Mouse (Mus musculus) frontal cortex, postnatal 36 days (tissue): ENCODE measurements around the gene Bglap3.
"Not testable (repeated sequence)": the region's sequence is repeated elsewhere in the genome, so short reads cannot be mapped to it uniquely, and the experiment has no call there.

Experiments
- DNase-seq, 2 experiments: peaks; one replicate each; pipeline ENCODE4 v3.0.0; 2022; ENCODE audit warnings: low spot score in 2 of 2

Bglap3 gene

DNA sequence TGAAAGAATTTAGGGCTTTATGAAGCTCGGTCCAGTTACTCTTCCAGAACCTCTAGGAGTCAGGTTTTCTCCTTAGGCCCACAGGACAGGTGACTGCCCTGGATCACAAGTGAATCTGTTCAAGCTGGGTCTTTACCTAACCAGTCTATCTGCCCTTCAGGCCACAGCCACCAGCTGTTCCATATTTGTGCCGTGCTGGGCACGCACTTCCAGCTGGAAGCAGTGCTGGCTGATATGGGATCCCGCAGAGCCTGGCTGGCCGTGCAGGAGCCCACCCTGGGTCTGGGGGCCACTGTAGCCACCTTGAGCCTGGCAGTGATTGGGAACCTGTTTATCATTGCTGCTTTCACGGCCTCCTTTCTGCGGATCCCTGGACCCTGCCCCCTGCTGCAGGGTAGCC lies 4.1 kb upstream of the Bglap3 start:
- DNase-seq = not testable (repeated sequence)

DNA sequence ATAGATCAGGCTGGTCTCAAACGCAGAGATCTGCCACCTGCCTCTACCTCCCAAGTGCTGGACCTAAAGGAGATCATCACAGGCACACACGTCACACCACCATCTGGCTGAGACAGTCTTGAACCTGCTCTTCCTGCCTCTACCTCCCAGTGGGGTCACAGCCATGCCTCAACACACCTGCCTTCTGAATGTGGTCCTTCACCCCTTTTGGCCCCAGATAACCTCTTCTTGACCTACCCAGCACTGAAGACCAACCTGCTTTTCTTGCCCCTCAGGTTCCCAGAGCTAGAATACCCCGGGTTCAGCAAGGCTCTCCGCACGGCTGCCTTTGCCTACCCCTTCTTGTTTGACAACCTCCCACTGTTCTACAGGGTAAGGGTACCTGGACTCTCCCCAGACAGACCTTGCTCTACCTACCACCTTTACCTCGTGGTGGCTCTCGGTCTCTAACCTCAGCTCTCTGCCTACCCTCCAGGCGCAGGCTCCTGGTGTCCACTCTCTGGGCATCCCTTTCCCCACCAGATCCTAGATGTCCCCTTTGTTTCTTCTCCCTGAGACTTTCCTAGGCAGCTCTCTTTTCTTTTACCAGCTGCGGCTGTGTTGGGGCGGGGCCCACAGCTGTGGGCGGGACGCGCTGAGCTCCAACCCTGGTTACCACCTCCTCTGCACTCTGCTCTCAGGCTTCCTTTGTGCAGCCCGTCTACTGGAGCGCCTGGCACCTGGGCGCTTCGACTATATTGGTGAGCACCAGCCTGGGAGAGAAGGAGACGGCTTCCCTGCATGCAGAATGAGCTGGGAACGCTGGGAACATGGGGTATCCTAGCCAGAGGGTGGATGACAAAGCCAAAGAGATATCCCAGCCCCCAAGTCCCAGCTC lies 3.4 kb upstream of the Bglap3 start:
- DNase-seq = not testable (repeated sequence)

DNA sequence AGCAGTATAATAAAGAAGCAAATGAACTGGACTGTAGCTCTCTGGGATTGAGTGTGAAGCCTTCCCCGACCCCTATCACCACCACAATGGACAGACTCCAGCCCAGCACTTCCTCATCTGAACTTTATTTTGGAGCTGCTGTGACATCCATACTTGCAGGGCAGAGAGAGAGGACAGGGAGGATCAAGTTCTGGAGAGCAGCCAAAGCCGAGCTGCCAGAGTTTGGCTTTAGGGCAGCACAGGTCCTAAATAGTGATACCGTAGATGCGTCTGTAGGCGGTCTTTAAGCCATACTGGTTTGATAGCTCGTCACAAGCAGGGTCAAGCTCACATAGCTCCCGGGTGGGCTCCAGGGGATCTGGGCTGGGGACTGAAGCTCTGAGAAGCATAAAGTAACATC lies 4.0 kb downstream of the Bglap3 start:
- not testable (repeated sequence) for DNase-seq

DNA sequence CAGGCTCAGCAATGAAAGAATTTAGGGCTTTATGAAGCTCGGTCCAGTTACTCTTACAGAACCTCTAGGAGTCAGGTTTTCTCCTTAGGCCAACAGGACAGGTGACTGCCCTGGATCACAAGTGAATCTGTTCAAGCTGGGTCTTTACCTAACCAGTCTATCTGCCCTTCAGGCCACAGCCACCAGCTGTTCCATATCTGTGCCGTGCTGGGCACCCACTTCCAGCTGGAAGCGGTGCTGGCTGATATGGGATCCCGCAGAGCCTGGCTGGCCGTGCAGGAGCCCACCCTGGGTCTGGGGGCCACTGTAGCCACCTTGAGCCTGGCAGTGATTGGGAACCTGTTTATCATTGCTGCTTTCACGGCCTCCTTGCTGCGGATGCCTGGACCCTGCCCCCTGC lies 5.0 kb downstream of the Bglap3 start:
- not testable (repeated sequence) for DNase-seq

DNA sequence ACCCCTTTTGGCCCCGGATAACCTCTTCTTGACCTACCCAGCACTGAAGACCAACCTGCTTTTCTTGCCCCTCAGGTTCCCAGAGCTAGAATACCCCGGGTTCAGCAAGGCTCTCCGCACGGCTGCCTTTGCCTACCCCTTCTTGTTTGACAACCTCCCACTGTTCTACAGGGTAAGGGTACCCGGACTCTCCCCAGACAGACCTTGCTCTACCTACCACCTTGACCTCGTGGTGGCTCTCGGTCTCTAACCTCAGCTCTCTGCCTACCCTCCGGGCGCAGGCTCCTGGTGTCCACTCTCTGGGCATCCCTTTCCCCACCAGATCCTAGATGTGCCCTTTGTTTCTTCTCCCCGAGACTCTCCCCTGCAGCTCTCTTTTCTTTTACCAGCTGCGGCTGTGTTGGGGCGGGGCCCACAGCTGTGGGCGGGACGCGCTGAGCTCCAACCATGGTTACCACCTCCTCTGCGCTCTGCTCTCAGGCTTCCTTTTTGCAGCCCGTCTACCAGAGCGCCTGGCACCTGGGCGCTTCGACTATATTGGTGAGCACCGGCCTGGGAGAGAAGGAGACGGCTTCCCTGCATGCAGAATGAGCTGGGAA lies 5.6 kb downstream of the Bglap3 start:
- peak; percentile 65 to 74 for DNase-seq

DNA sequence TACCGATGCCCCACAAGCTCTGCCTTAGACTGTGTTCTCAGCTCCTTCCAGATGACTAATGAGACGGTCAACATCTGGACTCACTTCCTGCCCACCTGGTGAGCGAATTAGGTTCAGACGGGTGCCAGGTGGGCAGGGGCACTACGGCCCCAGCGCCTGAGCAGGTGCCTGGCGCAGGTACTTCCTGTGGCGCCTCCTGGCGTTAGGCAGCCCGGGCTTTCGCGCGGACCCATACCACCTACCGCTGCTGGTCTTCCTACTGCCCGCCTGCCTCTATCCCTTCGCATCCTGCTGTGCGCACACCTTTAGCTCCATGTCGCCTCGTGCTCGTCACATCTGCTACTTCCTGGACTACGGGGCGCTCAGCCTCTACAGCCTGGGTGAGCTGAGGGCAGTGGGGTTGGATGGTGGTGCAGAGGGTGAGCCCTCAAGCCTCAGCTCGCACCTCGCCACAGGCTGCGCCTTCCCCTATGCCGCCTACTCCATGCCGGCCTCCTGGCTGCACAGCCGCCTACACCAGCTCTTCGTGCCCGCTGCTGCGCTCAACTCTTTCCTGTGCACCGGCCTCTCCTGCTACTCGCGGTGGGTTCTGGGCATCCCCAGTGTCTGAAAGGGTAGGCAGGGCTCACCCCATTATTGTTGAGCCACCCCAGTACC lies 6.7 kb downstream of the Bglap3 start:
- DNase-seq = peak in 1 of 2 experiments; percentile 45

DNA sequence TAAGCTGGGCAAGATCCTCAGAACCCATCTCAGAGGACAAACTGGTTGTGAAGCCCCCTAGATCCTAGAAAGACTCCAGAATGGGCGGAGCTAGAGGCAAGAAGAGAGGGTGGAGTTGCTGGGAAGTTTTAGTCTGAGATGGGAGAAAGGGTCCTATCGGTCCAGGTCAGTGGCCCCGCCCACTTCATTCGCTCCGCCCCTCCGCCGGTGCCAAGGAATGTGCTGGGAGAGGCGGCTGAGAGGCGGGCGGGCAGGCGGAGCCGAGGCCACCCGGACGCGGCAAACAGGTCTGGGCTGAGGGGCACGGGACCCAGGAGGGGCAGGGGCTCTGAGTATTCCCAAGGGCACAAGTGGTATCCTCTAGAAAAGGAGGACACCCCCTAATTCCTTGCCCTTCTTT lies 8.2 kb downstream of the Bglap3 start, which contains the start of gene Paqr6:
Gene Paqr6 (plus strand): TSS at position 248 of the 400 bp plus-strand sequence.
- DNase-seq = no peak

DNA sequence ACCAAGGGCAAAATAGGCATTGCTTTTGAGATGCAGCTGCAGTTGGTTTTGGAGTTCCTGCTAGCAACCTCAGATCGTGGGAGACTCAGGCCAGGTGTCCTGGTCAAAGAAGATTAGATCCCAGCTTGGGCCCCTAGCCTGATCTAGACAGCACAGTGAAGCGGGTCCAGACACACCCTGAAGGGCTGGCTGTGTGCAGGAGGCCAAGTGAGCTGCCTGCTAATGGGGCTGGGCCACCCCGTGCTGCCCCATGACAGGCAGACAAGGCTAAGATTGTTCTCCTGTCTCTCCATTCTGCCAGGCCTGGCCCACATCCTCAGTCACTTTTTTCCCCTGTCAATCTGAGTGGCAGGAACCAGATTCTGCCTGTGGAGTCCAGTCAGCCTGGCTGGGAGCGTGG lies 8.8 kb downstream of the Bglap3 start:
- peak in 1 of 2 experiments; percentile 47 for DNase-seq

DNA sequence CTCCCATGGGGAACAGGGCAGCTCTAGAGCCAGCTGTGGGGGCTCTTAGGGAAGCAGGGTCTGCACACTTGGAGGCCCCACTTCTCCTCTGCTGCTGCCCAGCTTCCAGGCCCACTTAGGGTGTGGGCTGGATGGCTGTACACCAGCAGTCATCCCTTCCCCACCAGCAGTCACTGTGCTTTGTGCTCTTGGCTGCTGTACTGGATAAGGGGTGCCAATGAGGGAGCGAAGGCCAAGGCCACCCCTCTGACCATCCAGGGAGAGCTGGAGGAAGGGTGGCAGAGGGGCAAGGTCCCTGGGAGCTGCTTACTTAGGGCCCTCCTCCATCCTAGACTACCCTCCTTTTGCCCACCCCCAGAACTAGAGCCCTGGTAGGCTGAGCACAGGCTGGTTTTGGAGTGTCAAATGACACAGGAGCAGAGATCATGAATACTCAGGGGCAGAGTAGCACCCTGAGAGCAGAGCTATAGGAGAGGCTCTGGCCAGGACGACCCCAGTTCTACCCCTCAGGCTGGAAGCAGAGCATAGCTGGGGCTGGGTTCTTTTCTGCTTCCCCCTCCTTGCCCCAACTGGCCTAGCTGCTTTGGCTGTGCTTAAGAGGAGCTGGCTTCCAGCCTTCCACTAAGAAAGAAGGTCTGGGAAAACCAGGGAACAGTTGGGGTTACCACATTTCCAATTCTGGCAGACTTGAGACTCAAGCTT lies 10.8 kb downstream of the Bglap3 start:
- no peak for DNase-seq

DNA sequence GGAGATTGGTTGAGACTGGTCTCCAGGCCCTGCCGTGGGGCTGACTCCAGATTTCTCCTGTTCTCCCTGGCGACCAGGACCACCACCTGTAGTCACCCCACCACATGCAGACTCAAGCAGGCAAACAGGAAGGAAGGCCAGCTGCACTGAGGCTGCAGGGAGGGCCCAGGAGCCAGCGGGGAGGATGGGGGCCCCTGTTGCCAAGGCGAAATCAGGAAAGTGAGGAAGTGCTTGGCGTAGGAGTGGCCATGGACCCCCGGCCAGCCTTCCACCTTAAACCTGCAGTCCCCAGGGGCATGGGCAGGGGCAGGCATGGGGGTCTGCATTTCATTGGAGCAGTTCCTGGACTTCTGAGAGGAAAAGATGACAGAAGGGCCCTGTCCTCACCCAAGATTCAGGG lies 11.4 kb downstream of the Bglap3 start:
- DNase-seq = no peak

DNA sequence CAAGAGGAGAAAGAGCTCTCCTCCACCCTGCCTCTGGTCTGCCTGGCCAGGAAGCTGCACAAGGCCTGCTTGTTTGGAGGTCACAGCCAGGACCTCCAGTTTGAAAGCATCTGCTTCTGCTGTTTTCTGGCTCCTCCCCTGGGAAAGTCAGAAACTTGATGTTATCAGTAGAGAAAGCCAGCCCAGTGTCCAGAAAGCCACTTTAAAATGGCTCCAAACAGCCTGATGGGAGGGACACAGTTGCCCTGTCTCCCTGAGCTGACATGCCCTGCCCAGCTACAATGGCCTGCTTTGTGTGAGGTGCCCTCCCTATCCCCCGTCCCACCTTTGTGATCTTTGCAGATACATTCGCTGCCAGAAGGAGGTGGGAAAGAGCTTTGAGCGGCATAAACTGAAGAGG lies 12.6 kb downstream of the Bglap3 start:
- no peak for DNase-seq

DNA sequence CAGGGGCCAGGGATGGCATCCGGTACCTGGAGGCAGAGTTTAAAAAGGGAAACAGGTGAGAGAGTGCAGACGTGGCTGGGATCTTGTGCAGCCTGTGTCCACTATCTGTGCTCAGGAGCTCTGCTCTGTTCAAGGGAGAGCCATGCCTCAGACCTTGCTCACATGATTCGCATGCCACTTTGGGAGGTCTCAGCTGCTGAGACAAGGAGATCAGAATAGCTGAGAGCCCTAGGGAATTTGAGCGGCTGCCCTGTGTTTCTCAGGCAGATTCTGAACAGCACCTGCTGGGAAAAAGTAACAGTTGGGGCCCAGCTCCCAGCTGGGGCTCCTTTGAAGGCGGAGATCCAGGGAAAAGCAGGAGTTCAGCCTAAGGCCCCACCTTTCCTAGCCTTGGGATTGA lies 13.0 kb downstream of the Bglap3 start:
- DNase-seq = no peak

DNA sequence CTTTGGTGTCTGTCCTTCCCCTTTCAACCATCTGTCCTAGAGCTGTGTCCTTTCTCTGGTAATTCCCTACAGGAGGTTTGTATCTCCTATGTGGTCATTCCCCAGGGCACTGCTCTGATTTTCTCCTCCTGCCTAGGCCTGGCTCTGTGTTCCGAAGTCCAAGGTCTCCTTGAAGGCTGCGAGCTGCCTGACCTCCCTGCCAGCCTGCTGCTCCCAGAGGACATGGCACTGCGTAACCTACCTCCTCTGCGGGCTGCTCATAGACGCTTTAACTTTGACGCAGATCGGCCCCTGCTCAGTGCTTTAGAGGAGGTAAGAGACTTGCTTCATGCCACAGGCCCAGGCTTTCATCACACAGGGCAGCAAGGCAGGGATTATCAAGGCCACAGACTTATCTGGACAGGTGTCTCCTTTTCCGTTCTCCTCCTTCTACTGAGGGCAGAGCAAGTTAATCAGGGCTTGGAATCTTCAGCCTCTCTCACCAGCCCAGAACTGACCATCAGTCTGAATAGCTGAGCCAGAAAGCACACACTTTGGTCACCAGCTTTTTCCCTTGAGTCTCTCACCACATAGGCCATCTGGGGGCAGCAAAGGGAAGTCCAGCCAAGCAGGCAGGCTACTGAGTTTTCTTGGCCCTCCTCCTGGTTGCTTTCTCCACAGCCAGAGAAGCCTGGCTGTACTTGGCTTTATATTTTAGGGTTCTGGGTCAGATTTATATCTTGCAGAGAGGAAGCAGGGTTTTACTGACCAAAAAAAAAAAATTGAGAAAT lies 18.0 kb downstream of the Bglap3 start:
- DNase-seq = no peak

DNA sequence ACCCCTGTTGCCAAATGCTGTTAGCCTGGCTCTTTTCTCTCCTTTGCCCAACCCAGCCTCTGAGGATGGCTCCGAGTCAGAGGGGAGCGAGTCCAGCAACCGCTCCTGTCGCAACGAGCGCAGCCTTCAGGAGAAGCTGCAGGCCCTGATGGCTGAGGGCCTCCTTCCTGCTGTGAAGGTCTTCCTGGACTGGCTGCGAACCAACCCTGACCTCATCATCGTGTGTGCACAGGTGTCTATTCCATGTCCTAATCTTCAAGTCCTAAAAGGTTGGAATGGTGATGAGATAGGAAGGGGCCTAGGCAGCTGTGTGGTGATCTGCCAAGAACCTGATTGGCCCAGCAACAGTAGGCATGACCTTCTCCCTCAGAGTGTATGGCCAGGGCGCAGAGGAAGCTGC lies 19.6 kb downstream of the Bglap3 start:
- DNase-seq = no peak

DNA sequence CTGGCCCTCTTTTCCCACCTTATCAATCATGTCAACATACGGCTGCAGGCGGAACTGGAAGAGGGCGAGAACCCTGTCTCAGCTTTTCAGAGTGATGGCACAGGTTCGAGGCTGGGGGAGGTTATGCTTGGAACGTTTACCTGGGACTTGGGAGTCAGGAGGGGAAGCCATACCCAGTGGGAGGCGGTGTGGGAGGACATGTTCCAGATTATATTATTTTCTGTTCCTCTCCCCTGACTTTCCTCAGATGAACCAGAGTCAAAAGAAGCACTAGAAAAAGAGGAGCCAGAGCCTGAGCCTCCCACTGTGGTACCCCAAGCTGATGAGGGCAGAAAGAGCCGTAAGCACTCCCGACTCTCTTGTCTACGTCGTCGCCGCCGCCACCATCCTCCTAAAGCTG lies 21.8 kb downstream of the Bglap3 start:
- no peak for DNase-seq

DNA sequence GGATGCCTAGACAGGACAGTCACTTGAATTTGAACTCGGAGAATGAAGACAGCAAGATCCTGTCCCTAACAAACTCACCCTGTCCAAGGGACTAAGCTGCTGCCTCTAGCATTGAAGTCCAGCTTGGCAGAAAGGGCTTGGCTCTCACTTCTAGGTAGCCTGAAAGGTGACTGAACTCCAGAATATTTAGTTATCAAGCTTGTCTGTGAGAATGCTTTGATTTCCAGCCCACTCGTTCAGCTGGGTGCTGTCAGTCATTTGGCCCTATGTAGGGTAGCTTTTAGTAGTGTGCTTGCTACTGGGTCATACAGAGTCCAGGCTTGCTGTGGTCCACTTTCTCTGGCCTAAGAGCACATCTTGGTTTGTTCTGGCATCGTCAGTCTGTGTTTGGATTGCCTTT lies 33.5 kb downstream of the Bglap3 start:
- DNase-seq = no peak

DNA sequence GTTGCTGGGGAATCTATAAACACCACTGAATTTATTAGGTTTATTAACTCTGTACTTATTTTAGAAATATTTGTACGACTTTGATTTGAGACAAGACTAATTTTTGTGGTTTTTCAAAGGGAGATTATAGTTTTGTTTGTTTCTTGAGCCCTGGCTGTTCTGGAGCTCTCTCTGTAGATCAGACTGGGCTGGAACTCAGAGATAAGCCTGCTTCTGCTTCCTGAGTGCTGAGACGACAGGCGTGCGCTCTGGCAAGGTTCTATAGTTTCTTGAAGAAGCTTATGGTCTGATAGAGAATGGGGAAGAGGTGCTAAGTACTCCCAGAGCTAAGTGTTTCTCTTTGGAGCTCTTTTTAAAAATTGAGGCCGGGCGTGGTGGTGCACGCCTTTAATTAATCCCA lies 34.2 kb downstream of the Bglap3 start:
- DNase-seq = no peak

DNA sequence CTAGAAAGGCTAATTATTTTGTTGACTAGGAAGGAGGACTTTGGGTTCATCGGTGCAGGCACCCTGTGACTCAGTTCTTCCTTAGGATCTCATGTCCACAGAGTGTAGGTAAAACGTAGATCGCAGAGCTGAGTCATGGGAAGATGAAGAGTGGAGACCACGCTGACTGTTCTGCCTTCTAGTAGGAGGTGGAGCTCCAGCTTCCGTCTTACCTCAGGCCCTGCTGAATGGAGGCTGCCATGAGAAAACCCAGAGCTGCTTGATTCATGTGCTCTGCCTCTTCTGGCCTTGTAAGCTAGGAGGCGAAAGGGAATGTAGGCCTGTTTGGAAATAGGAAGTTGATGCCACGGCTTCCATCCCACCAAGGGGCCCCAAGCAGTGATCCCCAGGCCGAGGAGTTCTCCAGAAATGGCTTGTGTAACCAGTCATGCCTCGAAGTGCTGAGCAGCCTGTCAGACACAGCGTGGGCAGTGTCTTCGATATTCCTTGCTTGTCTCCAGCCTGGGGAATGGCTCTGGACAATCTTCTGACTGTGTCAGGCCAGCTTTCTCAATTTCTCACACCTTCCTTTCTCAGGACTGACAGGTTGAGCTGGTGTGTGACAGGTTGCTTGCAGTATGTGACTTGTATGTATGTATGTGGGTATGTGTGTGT lies 35.0 kb downstream of the Bglap3 start:
- peak; percentile 41 to 55 for DNase-seq

DNA sequence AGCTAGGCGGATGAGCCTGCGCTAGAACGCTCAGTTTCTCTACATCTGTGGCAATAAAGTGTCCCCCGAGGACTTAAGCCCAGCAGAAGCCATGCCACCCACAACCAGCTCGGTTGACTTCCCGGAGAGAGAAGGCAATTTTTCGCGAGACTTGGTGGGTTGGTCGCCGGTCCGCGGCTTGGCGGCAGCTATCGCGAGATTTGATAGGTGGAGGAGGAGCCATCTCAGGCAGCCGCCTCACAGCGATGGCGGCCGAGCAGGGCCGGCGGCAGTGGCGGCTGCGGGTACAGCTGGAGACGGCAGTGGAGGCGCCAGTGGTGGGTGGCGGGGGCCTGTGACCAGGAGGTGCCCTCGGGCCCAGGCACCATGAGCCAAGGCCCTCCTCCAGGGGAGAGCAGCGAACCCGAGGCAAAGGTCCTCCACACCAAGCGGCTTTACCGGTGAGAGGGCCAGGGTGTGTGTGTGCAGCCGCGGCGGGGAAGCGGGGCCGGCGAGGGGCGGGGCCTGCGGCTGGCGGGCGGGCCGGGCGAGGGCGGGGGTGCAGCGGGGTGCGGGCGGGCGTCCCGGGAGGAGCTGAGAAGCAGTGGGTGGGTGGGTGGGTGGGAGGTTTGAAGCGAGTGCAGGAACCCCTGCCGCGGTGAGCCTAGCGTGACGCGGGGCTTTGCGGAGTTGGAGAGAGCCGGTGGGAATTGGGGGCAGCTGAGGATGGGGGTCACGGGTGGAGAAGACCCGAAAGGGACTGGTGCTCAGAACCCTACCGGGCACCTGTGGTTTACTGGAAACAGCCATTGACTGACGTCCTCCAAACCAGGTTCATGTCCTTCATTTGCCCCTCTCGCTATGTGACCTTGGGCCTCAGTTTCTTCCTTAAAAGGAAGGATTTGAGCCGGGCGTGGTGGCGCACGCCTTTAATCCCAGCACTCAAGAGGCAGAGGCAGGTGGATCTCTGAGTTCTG lies 36.2 kb downstream of the Bglap3 start, which contains the start of the genes Tmem79 and Smg5:
Gene Tmem79 (minus strand): TSS at position 91 of the 956 bp plus-strand sequence.
Gene Smg5 (plus strand): TSS at position 203 of the 956 bp plus-strand sequence.
- DNase-seq = peak; percentile 97 to 98
